Mouse (Mus musculus) intestine, postnatal 0 days (tissue): ENCODE measurements around the gene Ddx10. TPM values are rescaled to one million over a fixed set of nuclear protein-coding genes. Genes with fewer than 3 reads are reported as not detected.

ENCODE experiments used
- ATAC-seq: fragments of 200-750 bp; cut with Nextera tagmentation; 2 replicates; pipeline ENCODE4 v1.8.0; 2017; ENCODE audit warnings: mild to moderate bottlenecking, moderate TSS enrichment, moderate library complexity
- H3K27ac ChIP-seq: fragments of 300-500 bp; sonication (generic); 2 replicates; pipeline ENCODE4 v1.5.1; 2014; ENCODE audit warnings: mild to moderate bottlenecking, low read depth, low read length, moderate library complexity
- H3K27me3 ChIP-seq: fragments of 300-500 bp; sonication (generic); replicated peaks from 2 replicates; pipeline ENCODE4 v1.6.1; 2014; ENCODE audit warnings: low read length, mixed read lengths; ENCODE audit not compliant: control insufficient read depth, insufficient read depth
- H3K36me3 ChIP-seq: fragments of 300-500 bp; sonication (generic); 2 replicates; pipeline ENCODE4 v1.6.1; 2014; ENCODE audit warnings: mild to moderate bottlenecking, moderate library complexity; ENCODE audit not compliant: control insufficient read depth, insufficient read depth
- H3K4me1 ChIP-seq: fragments of 300-500 bp; sonication (generic); replicated peaks from 2 replicates; pipeline ENCODE4 v1.6.1; 2014; ENCODE audit warnings: antibody characterized with exemption, low read length, mixed read lengths; ENCODE audit not compliant: control insufficient read depth, insufficient read depth
- H3K4me2 ChIP-seq: fragments of 300-500 bp; sonication (generic); replicated peaks from 2 replicates; pipeline ENCODE4 v1.6.1; 2014; ENCODE audit warnings: low read depth, mild to moderate bottlenecking, moderate library complexity
- H3K4me3 ChIP-seq: fragments of 300-500 bp; sonication (generic); 2 replicates; pipeline ENCODE4 v1.5.1; 2014; ENCODE audit warnings: low read depth, low read length
- H3K9ac ChIP-seq: fragments of 300-500 bp; sonication (generic); 2 replicates; pipeline ENCODE4 v1.6.1; 2014; ENCODE audit warnings: mild to moderate bottlenecking, low read depth, low read length
- H3K9me3 ChIP-seq: fragments of 300-500 bp; sonication (generic); 2 replicates; pipeline ENCODE4 v1.6.1; 2016; ENCODE audit warnings: mixed run types; ENCODE audit not compliant: control insufficient read depth
- CTCF ChIP-seq: sonication (generic); IDR thresholded peaks from 2 replicates; pipeline ENCODE4 v1.5.1; 2016; ENCODE audit warnings: low read depth, mild to moderate bottlenecking, control low read depth, antibody characterized with exemption, moderate library complexity
- WGBS: fragments of 180-500 bp; shearing (Covaris S2); extraction: QIAGEN DNeasy Blood & Tissue Kit; methylation state at CpG from one replicate; pipeline ENCODE4 v1.1.7; 2014; 5-methylcytosine and 5-hydroxymethylcytosine counted together
- polyA plus RNA-seq: library from polyadenylated mRNA; unstranded; fragments of >200 nt; fragmentation: Nextera tagmentation; extraction: Ambion mirVana; gene quantifications from 2 replicates; pipeline ENCODE4 v1.2.1, GENCODE M21; 2015

Ddx10 gene
- polyA plus RNA-seq, 1 experiment from 2014 or later: 12.5 TPM

DNA sequence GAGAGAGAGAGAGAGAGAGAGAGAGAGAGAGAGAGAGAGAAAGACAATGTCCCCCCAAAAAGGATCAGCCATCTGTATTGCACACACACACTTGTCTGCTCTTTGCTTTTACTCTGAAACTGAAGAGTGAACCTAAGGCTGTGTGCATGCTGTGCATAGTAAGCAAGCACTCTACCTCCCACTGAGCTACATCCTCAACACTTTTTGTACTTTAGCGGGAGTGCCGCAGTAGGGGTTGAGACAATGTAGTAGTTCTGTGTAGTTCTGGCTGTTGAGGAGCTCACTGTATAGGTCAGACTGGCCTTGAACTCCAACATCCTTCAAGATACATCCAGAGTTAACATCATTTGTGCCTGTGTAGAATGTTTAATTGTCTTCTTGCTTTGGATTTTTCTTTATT is 17.7 kb upstream of the Ddx10 start:
- Histone ChIP-seq H3K4me3 (no peak overlapping the region), H3K4me1 (no peaks in the 10 kb centered on the region), H3K27me3 (no peaks in the 10 kb centered on the region), H3K9me3 (no peaks in the 10 kb centered on the region), H3K9ac (no peak overlapping the region), H3K36me3 (no peaks in the 10 kb centered on the region), H3K4me2 (no peak overlapping the region), H3K27ac (no peak overlapping the region)
- no peak for ATAC-seq
- no peak for TF ChIP-seq CTCF
- 94% methylated on average over 2 of the region's 2 CpGs for WGBS

DNA sequence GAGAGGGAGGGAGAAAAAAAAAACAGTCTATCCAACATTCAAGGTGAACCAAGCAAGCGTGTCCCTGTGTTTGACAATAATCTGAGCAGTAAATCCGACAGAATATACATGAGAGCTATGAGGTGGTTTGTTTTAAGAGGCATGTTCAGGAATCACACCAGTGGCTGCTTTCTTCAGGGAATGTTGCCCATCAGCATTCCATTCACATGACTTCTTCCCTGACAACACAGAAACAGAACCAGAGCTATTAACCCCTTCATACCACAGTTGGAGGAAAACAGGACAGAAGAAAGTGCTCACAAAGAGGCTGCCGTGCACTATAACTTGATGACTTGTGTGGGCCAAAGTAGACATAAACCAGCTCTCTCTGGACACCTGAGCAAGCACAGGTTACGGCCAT is 16.5 kb upstream of the Ddx10 start:
- H3K27me3 ChIP-seq: no peaks in the 10 kb centered on the region
- H3K9ac ChIP-seq: no peak overlapping the region
- H3K4me3 ChIP-seq: no peak overlapping the region
- no peak overlapping the region for H3K27ac ChIP-seq
- H3K4me1 ChIP-seq: no peaks in the 10 kb centered on the region
- H3K36me3 ChIP-seq: no peaks in the 10 kb centered on the region
- H3K4me2 ChIP-seq: no peak overlapping the region
- no peaks in the 10 kb centered on the region for H3K9me3 ChIP-seq
- WGBS: 34% methylated on average over 4 of the region's 4 CpGs
- no peak for ATAC-seq
- TF ChIP-seq CTCF: no peak

DNA sequence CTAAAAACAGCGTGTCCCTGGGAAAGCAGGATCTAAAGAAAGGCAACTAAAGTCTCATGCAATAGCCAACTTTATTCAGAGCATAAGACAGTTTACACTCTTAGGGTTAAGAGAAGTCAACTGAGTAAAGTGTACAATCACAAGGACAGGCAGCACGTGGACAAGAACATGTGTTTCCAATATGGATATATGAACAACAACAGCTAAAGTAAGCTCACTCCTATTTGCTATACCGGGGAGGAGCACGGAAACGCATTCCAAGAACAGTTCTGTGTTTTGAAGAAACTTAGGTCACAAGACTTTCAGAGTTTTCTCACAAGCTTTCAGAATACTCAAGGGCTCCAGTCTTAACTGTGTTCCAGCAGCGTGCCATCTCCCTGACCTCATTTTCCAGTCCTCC is 10.3 kb upstream of the Ddx10 start:
- Histone ChIP-seq H3K9ac (no peak overlapping the region), H3K27ac (no peak overlapping the region), H3K27me3 (no peaks in the 10 kb centered on the region), H3K4me3 (no peak overlapping the region), H3K36me3 (no peaks in the 10 kb centered on the region), H3K4me1 (no peaks in the 10 kb centered on the region), H3K4me2 (no peak overlapping the region), H3K9me3 (no peaks in the 10 kb centered on the region)
- no peak for ATAC-seq
- TF ChIP-seq CTCF: no peak
- 50% methylated on average over 6 of the region's 6 CpGs for WGBS

DNA sequence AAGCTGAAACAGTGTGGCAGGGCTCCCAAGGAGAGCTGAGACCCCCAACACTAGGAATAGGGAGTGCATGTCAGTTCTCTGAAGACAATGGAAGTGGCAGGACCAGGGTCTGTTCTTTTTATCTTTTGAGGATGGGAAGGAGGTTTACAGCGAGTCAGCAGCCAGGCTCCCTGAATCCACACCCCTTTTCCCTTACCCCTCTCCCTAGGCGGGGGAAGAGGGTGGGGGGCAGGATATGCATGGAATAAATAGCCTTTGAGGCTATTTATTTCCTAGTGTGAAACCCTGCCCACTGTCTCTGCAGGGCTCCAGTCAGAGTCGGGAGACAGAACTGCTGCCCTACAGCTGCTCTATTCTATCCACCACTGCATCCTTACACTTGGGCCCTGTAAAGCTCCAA is 9.9 kb upstream of the Ddx10 start:
- H3K9me3 ChIP-seq: no peaks in the 10 kb centered on the region
- H3K4me2 ChIP-seq: no peak overlapping the region
- no peaks in the 10 kb centered on the region for H3K27me3 ChIP-seq
- 32% methylated on average over 3 of the region's 3 CpGs for WGBS
- H3K27ac ChIP-seq: no peak overlapping the region
- no peak overlapping the region for H3K9ac ChIP-seq
- no peak for ATAC-seq
- no peak overlapping the region for H3K4me3 ChIP-seq
- no peaks in the 10 kb centered on the region for H3K36me3 ChIP-seq
- no peak for TF ChIP-seq CTCF
- no peaks in the 10 kb centered on the region for H3K4me1 ChIP-seq

DNA sequence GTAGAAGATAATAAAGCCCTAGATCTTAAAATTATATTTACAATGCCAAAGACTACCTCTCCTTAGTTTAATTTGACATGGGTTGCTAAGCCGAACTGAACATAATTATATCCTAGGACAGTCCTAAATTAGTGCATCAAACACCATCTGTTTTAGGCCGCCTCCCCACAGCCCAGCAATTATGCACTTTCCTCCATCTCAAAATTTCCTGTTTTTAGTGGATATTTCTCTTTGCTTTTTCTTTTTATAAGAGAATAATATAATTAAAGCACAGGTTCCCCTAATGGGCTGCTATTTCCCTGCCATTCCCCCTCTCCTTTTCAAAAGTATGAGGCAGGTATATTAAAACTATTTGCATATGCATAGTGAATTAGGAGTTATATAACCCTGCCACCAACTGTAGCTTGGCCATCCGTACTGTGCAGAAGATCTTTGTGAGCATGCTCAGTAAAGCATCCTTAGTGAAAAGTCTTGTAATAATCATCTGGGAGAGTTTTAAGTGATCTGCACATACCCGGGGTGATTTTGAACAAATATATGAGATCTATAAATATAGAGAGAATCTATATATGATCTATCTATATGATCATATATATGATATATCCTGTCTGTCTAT is 8.9 kb upstream of the Ddx10 start:
- no peak for ATAC-seq
- Histone ChIP-seq H3K4me1 (no peaks in the 10 kb centered on the region), H3K4me2 (no peak overlapping the region), H3K9me3 (no peaks in the 10 kb centered on the region), H3K4me3 (no peak overlapping the region), H3K9ac (no peak overlapping the region), H3K36me3 (no peaks in the 10 kb centered on the region), H3K27ac (no peak overlapping the region), H3K27me3 (no peaks in the 10 kb centered on the region)
- 87% methylated on average over 4 of the region's 4 CpGs for WGBS
- TF ChIP-seq CTCF: no peak

DNA sequence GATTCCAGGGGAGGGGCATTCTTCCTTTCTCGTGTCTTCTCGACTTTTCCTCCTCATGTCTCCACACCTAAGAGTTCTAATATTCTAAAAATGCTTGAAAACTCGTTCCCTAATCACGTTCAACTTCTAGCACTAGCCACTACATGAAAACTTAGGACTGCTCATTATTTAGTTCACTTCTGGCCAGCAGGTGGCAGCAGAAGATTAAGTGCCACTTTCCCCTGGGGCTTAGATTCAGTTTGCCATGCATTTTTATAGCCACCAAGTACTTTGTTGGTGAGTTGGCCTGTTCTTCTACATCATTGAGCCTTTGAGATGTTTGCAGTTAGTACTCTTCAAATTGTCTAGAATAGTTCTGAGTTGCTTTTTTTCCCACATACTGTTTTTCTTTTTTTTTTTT is 6.5 kb upstream of the Ddx10 start:
- ATAC-seq: 0 out of 2 replicates have a peak, but pooled peaks have one; percentile 47
- no peak overlapping the region for H3K4me3 ChIP-seq
- no peaks in the 10 kb centered on the region for H3K27me3 ChIP-seq
- 9% methylated on average over 4 of the region's 4 CpGs for WGBS
- no peak overlapping the region for H3K27ac ChIP-seq
- H3K9ac ChIP-seq: no peak overlapping the region
- no peak overlapping the region for H3K4me2 ChIP-seq
- H3K4me1 ChIP-seq: no peaks in the 10 kb centered on the region
- no peaks in the 10 kb centered on the region for H3K9me3 ChIP-seq
- H3K36me3 ChIP-seq: no peaks in the 10 kb centered on the region
- peak; percentile 97 for TF ChIP-seq CTCF

DNA sequence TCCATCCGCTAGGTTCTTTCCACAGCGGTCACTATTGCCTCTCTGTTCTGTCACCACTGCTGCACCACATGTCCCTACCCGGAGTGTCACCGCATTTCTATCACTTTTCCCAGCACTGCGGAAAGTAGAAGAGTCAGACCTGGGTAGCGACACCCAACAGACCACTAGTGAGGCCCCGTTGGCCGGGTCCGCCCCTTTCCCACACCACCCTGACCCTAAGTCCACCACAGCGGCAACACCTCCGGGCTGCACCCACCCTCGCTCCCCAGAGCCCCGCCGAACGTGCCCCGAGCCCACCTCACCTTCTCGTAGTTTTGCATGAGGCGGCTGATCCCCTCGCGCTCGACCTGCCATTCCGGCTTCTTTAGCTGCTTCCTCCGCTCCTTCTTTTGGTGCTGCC is 337 bp downstream of the Ddx10 start:
- Histone ChIP-seq H3K36me3 (no peaks in the 10 kb centered on the region), H3K4me2 (peak overlapping the region; percentile 97), H3K27ac (no peak overlapping the region), H3K4me1 (peaks cover 5% of the 10 kb centered on the region; the same call in 1 of the 2 replicates), H3K9me3 (no peaks in the 10 kb centered on the region), H3K4me3 (peak overlapping the region; percentile 90), H3K27me3 (no peaks in the 10 kb centered on the region), H3K9ac (peak overlapping the region; percentile 60)
- under 1% methylated on average over 23 of the region's 23 CpGs for WGBS
- ATAC-seq: peak; percentile 34
- no peak for TF ChIP-seq CTCF
